Mouse (Mus musculus) telencephalon, adult 2 months (tissue): ENCODE data around the gene Larp4b.

Source experiments
- DNase-seq: peaks from one replicate; pipeline ENCODE4 v3.0.0-alpha.2; 2011; ENCODE audit warnings: low read depth, low spot score

Gene Larp4b

GRCm38 (mm10) chr13:9178718-9179117 is 85.0 kb downstream of the Larp4b start:
- no peak for DNase-seq

DNA sequence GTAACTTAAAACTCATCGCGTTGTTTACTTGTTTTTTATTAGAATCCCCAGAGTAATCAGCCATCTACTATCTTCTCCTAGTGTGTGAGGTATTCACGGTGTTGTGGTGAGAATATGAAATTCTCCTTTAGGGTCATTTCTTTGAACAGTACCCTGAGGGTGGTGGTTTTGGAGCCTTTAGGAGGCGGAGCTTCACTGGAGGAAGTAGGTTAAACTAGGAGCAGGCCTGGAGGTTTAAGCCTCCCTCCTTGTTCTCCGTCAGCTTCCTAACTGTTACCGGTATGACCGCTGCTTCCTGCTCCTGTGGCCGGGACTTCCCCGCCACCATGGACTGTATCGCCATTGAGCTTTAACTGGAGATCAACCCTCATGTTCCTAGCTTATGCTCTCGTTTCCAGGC is 86.5 kb downstream of the Larp4b start:
- no peak for DNase-seq

DNA sequence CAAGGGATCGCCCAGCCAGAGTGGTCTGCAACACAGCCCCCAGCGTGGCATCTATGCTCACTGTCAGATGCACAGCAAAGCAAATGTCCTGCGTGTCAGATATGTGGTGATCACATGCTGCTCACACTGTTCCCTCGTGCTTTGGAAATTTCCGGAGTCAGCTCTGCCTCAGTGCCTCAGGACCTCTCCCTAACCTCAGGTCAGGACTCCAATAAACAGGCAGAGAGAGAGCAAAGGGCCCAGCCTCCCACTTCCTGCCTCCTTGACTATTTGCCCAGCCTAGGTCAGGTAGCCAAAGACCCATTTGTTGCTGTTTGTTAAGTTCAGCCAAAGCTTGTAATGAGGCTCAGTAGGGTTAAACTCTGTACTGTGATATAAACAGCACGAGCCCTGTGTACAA is 87.4 kb downstream of the Larp4b start:
- DNase-seq: no peak

DNA sequence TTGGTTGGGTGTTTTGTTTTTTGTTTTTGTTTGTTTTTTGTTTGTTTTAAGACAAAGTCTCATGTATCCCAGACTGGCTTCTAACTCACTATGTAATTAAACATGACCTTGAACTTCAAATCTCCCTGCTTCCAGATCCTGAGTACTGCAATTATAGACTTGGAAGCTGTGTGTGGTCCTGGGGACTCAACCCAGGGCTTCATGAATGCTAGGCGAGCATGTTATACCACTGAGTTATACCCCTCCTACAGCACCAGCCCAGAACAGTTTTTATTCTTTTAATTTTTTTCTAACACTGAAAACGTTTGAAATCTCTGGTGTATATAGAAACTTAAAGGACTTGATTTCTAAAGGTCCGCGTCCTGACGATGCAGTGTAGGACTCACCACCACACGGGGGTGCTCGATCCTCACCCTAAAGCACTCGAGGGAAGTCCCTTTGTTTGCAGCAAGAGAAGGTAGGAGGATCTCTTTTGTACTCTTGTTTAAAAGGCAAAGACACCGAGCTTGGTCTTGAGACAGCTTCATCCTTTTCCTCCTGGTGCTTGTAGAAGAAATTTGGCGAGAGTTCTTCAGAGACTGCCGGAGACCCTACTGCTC is 88.1 kb downstream of the Larp4b start:
- DNase-seq: peak; percentile 73

DNA sequence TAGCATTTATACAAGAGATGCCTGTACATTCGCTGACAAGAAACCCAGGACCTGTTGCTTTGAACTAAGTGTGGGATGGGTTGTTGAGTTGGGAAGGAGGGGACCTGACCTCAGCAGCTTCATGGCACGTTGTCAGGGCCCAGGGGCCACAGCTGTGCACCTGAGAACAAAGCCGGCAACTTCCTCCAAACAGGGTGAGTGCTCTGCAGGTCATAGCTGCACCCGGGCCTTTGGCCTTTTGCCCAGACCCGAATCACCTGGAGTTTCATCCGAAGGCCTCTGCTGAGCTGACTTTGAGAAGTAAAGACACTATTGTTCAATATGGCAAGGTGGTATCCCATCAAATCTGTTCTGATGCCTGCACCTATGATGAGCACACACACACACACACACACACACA is 90.6 kb downstream of the Larp4b start:
- no peak for DNase-seq

GRCm38 (mm10) chr13:9184716-9185115 is 91.0 kb downstream of the Larp4b start:
- no peak for DNase-seq

DNA sequence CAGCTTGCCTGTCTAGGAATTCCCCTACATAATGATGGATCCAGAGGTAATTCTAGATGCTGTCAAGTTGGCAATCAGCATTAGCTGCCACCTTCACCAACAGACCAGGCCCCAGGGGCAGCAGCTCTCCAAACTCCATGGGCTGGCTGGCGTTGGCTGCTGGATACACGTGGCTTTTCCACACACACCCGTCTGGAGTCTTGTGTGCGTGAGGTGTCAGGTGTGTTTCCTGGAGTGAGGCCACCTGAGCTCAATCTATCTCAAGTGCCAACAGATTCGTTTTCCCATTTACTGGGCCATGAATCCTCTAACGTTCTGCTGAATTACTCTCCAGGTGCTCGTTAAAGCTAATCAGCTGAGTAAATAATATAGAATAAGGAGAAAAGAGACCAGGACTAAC is 93.5 kb downstream of the Larp4b start:
- DNase-seq: no peak

DNA sequence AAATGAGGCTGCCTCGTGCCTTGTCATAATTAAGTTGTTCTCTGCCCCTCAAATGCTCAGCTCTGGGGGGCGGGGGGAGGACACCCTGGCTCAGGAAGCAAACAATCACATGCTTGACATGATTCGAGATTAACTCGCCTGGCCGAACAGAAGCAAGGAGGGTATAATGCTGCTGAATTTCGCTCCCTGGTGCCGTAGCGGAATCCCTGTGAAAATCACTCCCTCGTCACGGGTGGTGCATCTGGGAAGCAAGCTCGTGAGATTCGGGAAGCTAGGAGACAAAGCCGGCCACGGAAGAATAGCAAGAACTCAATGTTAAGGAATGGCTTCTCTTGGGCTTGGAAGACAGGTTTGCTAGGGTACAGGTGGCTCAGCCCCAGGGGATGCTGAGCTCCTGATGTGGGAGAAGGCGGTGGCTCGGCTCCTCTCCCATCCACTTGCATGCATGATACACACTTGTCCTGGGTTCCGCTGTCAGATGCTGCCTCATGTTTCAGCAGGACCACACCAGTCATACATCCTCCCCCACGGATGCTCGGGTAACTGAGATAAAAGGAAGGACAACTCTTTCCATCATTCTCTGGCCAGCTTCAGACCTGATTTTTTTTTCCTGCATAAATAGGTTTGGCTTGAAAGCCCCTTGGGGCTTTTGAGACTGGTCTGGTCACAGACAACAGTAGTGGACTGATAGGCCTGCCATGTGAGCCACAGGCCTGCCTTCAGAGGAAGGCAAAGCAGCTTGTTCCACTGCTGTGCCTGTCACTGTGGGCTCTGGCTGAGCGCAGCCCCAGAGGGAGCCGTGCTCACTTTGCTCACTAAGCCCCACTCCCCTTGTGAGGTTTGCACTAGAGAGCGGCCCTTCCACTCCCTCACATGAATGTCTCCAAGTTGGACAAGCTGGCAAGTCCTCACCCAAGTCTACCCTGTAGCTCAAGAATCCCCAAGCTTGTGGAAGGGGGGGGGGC is 94.2 kb downstream of the Larp4b start:
- no peak for DNase-seq

DNA sequence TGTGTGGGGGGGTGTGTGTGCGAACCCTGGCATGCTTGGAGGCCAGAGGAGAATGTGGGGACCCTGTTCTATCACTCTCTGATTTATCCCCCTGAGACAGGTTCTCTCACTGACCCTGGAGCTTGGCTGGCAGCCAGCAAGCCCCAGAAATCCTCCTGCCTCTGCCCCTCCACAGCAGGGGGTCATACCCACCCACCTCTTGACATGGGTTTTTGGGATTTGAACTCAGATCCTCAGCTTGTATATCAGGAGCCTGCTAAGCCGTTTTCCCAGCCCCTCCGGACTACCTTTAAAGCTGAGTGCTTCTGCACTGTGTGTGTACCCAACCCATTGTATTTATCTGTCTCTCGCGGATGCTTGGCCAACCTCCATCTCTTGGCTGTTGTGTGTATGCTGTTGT is 95.8 kb downstream of the Larp4b start:
- DNase-seq: no peak

DNA sequence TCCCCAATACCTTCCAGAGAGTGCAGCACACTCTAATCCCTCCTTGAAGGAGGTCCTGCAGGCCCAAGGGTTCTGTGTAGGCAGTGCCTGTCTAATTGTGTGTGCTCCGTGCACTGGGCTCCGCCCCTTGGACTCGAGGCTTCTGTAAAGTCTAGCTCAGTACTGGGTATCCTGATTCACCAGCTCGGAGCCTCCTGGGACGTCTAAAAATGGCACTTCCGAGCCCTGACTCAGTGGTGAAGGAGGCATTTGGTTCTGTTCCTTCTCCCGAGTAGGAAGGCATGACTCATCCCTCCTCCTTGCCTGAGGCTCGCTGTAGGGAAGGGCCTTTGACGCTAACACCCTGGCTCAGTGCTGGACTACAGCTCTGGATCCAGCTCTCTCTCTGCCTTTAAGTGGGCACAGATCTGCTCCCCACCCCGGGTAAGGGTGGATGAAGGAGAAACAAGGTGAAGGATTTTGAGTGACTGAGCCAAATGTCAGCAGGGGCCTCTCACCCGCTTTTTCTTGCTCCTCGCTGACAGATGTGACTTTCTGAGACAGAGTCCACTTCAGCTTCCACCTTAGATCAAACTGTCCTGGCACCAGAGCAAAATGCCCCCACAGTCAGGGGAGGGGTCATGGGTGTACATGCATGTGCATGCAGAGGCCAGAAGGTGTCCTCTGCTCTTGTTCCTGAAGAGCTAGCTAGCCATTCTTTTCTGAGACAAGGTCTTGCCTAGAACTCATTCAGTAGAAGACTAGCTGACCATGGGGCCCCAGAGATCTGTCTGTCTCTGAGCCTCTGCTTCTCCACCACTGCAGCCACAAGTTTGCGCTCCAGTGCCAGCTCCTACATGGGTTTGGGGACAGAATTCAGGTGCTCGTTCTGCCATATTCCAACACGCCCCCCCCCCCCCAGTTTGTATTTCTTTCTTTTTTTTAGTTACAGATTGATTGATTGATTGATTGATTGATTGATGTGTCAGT is 97.8 kb downstream of the Larp4b start:
- DNase-seq: peak; percentile 94

DNA sequence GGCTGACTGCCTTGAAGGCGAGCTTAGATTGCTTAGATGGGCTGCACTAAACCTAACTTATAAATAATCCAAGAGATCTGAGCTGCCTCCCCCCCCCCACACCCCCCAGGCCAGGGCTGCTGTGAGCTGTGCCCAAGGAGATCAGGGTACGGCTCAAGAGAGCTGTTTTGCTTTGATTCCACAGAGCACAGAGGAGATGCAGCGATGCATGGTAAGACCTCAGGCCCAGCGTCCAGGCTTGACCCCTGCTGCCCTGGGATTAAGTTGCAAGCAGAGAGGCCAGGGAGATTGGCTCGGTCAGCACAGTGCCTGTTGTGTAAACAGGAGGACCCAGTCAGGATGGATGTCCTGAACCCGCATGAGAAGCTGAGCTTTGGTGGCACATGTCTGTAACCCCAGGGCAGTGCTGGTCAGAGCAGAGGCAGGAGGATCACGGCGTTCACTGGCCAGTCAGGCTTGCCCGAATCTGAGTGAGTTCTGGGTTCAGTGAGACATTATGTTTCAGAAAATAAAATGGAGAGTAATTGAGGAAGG is 99.2 kb downstream of the Larp4b start:
- no peak for DNase-seq

DNA sequence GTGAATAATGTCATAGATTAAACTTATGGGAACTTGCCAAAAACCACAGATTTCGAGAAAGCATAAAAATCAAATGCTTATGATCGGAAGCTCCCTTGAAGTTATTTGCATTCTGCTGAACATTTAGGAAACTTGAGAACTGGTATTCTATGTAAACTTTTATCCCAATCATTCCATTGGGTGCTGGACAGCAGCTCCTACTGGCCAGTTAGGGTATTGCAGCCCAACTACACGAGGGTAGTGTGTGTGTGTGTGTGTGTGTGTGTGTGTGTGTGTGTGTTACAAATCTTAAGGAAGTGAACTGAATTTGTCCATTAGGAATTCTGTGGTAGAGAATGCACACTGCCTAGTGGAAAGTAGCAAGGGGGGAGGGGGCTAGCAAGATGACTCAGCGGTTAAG is 101.0 kb downstream of the Larp4b start:
- no peak for DNase-seq

GRCm38 (mm10) chr13:9195565-9195964 is 101.9 kb downstream of the Larp4b start:
- DNase-seq: no peak

DNA sequence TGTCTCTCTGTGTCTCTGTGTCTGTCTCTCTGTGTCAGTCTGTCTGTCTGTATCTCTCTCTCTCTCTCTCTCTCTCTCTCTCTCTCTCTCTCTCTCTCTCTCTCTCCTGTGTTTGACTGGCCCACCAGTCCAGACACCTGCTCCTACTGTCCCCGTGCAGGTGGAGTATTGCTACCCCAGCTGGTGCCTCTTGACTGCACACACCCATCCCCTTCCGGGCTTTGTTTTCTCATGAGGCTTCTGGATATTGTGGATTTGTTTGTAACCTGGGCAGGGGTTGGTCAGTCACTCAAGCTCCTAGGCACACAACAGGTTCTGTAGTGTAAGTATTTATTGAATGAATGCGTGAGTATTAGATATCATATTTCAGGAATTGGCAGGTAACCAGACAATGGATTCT is 104.4 kb downstream of the Larp4b start:
- no peak for DNase-seq

- no peak for DNase-seq
Observed at GRCm38 (mm10) chr13:9198728-9199464, 105.2 kb downstream of the Larp4b start.

DNA sequence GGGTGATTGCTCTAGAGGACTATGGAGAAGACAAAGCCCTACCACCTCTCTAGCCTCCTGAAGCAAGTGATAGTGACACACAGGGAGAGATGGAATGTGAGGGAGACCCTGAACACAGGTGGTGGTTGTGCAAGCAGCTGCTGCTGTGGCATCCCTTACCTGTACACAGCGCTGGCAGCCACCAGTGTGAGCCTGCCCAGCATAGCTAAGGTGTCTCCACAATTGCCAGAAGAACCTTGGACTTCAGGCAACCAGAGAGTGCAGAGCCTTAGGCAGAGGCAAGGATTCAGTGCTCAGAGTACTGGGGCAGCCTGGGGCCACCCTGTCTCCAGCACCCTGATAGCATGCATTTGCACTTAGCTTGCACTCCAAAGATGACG is 105.8 kb downstream of the Larp4b start:
- DNase-seq: no peak

DNA sequence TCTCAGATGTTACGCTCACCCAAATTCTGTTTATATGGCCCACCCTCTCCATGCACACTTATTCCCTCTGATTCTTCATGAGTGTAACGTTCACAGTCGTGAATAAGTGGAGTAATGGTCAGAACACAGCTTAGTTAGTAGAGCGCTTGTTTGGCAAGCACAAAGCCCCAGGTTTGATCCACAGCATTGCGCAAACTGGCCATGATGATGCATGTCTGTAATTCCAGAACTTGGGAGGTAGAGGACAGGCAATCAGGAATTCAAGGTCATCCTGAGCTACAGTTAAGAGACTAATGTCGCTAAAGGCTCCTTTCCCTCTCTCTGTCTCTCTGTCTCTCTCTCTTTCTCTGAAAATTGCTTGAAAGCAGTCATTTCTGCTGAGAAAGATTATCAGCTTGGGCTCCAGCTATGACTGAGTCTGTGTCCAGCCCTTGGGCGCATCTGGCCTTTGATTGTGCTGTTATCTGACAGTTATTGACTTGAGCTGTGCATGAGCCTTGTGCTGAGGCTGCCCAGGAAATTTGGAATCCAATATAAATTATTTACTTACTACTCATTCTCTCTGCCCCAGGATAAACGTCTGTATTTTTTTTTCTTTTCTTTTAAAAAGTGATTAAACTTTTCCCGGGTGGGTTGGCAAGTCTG is 129.2 kb downstream of the Larp4b start:
- no peak for DNase-seq
